ENCODE assay signal across 8 mouse cellular contexts in the genomic region with DNA sequence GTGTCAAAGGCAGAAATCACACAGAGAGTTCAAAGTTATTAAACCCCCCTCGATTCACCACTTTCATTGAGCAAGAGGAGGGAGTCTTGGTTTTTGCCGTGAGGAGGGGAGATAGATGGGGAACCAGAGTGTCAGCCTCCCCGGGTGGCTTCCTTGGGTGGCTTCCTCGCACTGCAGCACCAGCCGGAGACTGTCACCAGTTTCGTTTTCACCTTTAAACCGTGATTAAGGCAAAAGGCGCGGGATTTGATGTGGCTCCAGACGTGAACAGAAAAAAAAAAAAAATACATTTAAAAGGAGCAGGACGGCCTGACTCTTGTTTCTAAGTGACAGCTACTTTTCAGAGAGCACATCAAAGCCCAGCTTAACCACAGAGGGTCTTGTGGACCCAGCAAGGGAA. TPM values are rescaled to one million over a fixed set of nuclear protein-coding genes. Genes with fewer than 3 reads are reported as not detected.
DNase-seq lines count a peak whose midpoint lies in the region; ATAC-seq lines count a peak whose summit lies in the region.

No protein-coding gene starts in this region.

- DNase-seq in A20 (ENCODE audit: low read depth, low spot score) (peak; percentile 83), R1 (ENCODE audit: low read depth, low spot score) (peak; percentile 47)
- peak; percentile 57 for DNase-seq in kidney, postnatal 14 days
- no peak for DNase-seq in c-Kit-positive CD71-positive TER-119-positive erythroid progenitor cells, embryonic 14.5 days (ENCODE audit: low spot score)
- DNase-seq in gastrocnemius, postnatal 25 days, result no peak

- peak overlapping the region; percentile 83; the same call in 1 of the 2 replicates for H3K27ac ChIP-seq in heart, embryonic 12.5 days (ENCODE audit: poor library complexity, severe bottlenecking)
- H3K27ac ChIP-seq in stomach, embryonic 14.5 days (ENCODE audit: low read length), result peak overlapping the region; percentile 76

- peak overlapping the region; percentile 70 for H3K4me2 ChIP-seq in heart, embryonic 12.5 days
- H3K4me2 ChIP-seq in stomach, embryonic 14.5 days (replicated peaks; ENCODE audit: low read depth, low read length), result peak overlapping the region; percentile 53

- no peak for ATAC-seq in heart, embryonic 12.5 days (ENCODE audit: insufficient number of reproducible peaks, low FRiP score)
- ATAC-seq in megakaryocyte progenitor cell, adult 5-6 weeks (replicated peaks; ENCODE audit: poor library complexity), result peak; percentile 89
- no peak for ATAC-seq in stomach, embryonic 14.5 days (ENCODE audit: insufficient number of reproducible peaks, insufficient read depth, low FRiP score, low read depth)

- peaks cover 11% of the 10 kb centered on the region for H3K4me1 ChIP-seq in heart, embryonic 12.5 days (replicated peaks)
- peaks cover 13% of the 10 kb centered on the region for H3K4me1 ChIP-seq in stomach, embryonic 14.5 days (ENCODE audit: control insufficient read depth, insufficient read depth, low read length)

- 2% methylated on average over 11 of the region's 11 CpGs for WGBS in heart, embryonic 12.5 days
- WGBS in stomach, embryonic 14.5 days, result 11% methylated on average over 11 of the region's 11 CpGs

- peak overlapping the region; percentile 69 for H3K9ac ChIP-seq in heart, embryonic 12.5 days
- 0 out of 2 replicates have a peak overlapping the region, but pooled peaks have one; percentile 14 for H3K9ac ChIP-seq in stomach, embryonic 14.5 days (replicated peaks; ENCODE audit: low read depth, low read length)

- no peaks in the 10 kb centered on the region for H3K36me3 ChIP-seq in heart, embryonic 12.5 days
- H3K36me3 ChIP-seq in stomach, embryonic 14.5 days (ENCODE audit: control insufficient read depth, insufficient read depth, low read length), result no peaks in the 10 kb centered on the region

- H3K27me3 ChIP-seq in heart, embryonic 12.5 days (replicated peaks), result no peaks in the 10 kb centered on the region
- no peaks in the 10 kb centered on the region for H3K27me3 ChIP-seq in stomach, embryonic 14.5 days (ENCODE audit: control insufficient read depth, insufficient read depth, low read length)

- peak overlapping the region; percentile 41 for H3K4me3 ChIP-seq in heart, embryonic 12.5 days
- peak overlapping the region; percentile 18 for H3K4me3 ChIP-seq in stomach, embryonic 14.5 days (ENCODE audit: low read depth, low read length)

- H3K9me3 ChIP-seq in heart, embryonic 12.5 days (replicated peaks), result no peaks in the 10 kb centered on the region
- H3K9me3 ChIP-seq in stomach, embryonic 14.5 days (ENCODE audit: control insufficient read depth, low read depth, low read length), result no peaks in the 10 kb centered on the region

RNA-seq across cellular contexts. Expression of a gene that starts 58.5 kb away (rescaled TPM):
- 52.6 and 57.1 TPM in 2 replicates for polyA plus RNA-seq in heart, embryonic 12.5 days (2016; fragmentation: Nextera tagmentation; extraction: Ambion mirVana)
- 23.6 and 24.7 TPM in 2 replicates for total RNA-seq in megakaryocyte progenitor cell, adult 5-6 weeks (2015)
- total RNA-seq in megakaryocyte progenitor cell, adult 5-6 weeks (2017), result 19.7 and 19.9 TPM in 2 replicates
- polyA plus RNA-seq in stomach, embryonic 14.5 days (2014; fragmentation: Nextera tagmentation; extraction: Ambion mirVana), result 41.2 and 41.8 TPM in 2 replicates
- 10 to 100 TPM; 17.9 to 21.9 TPM for total RNA-seq in gastrocnemius, postnatal 25 days (2021)

Comparison
In these comparisons a context has a peak if more than half of its experiments do, and no peak if none do; other contexts are left out.
1. DNase-seq: peak in A20 (single experiment), R1 (single experiment) and kidney, postnatal 14 days (single experiment); none in c-Kit-positive CD71-positive TER-119-positive erythroid progenitor cells, embryonic 14.5 days (single experiment) and gastrocnemius, postnatal 25 days (single experiment).